Mouse (Mus musculus) spleen, adult 12 weeks (tissue): Measurements from ENCODE around the gene Mxra7.
"Not testable (repeated sequence)": the region's sequence is repeated elsewhere in the genome, so short reads cannot be mapped to it uniquely, and the experiment has no call there.

Experiments
- DNase-seq: peaks from one replicate; pipeline ENCODE4 v3.0.0; 2022; ENCODE audit warnings: low spot score

Mxra7 gene

GRCm38 (mm10) chr11:116827534-116828165 lies at the start of gene Mxra7:
Mxra7 (minus strand) TSS chr11:116828046.
- no peak for DNase-seq

GRCm38 (mm10) chr11:116873987-116874386 lies 46.1 kb upstream of the Mxra7 start:
- DNase-seq: no peak

- no peak for DNase-seq
Measured at GRCm38 (mm10) chr11:116871538-116871937, 43.7 kb upstream of the Mxra7 start.

GRCm38 (mm10) chr11:116869641-116870040 lies 41.8 kb upstream of the Mxra7 start:
- DNase-seq: no peak

GRCm38 (mm10) chr11:116869223-116869622 lies 41.4 kb upstream of the Mxra7 start:
- DNase-seq: no peak

GRCm38 (mm10) chr11:116868129-116868528 lies 40.3 kb upstream of the Mxra7 start:
- no peak for DNase-seq

- DNase-seq: no peak
Measured at GRCm38 (mm10) chr11:116865945-116866585, 38.2 kb upstream of the Mxra7 start.

- no peak for DNase-seq
Measured at GRCm38 (mm10) chr11:116864444-116864843, 36.6 kb upstream of the Mxra7 start.

GRCm38 (mm10) chr11:116857183-116857850 lies 29.5 kb upstream of the Mxra7 start:
- DNase-seq: no peak

- no peak for DNase-seq
Measured at GRCm38 (mm10) chr11:116854279-116854678, 26.4 kb upstream of the Mxra7 start.

GRCm38 (mm10) chr11:116853512-116853928 lies 25.7 kb upstream of the Mxra7 start:
- no peak for DNase-seq

GRCm38 (mm10) chr11:116852891-116853511 lies 25.2 kb upstream of the Mxra7 start, which contains the start of gene Srsf2:
Srsf2 (minus strand) TSS chr11:116853094.
- DNase-seq: peak; percentile 96

GRCm38 (mm10) chr11:116852291-116852890 lies 24.5 kb upstream of the Mxra7 start, which contains the start of gene Mfsd11:
Mfsd11 (plus strand) TSS chr11:116852440.
- DNase-seq: peak; percentile 75

- DNase-seq: no peak
Measured at GRCm38 (mm10) chr11:116851576-116852290, 23.9 kb upstream of the Mxra7 start.

GRCm38 (mm10) chr11:116850833-116851477 lies 23.1 kb upstream of the Mxra7 start:
- no peak for DNase-seq

GRCm38 (mm10) chr11:116850085-116850484 lies 22.2 kb upstream of the Mxra7 start:
- DNase-seq: no peak

GRCm38 (mm10) chr11:116849587-116849986 lies 21.7 kb upstream of the Mxra7 start:
- no peak for DNase-seq

GRCm38 (mm10) chr11:116848877-116849178 lies 21.0 kb upstream of the Mxra7 start:
- not testable (repeated sequence) for DNase-seq

- no peak for DNase-seq
Measured at GRCm38 (mm10) chr11:116848086-116848876, 20.4 kb upstream of the Mxra7 start.
